Mouse (Mus musculus): ENCODE data around the gene Cyb5r1. TPM values are rescaled to one million over a fixed set of nuclear protein-coding genes. Genes with fewer than 3 reads are reported as not detected.
"Not testable (repeated sequence)": the region's sequence is repeated elsewhere in the genome, so short reads cannot be mapped to it uniquely, and the experiment has no call there.

Cyb5r1 gene
- polyA plus RNA-seq, 1 experiment from 2014 or later: 42.2 TPM

GRCm38 (mm10) chr1:134443288-134443687 lies 37.9 kb downstream of the Cyb5r1 start:
- not testable (repeated sequence) for H3K9me3 ChIP-seq (replicated peaks; ENCODE audit: control insufficient read depth, low read length); ATAC-seq (replicated peaks; ENCODE audit: extremely low read depth, insufficient read depth, low FRiP score); H3K4me2 ChIP-seq (ENCODE audit: low read depth, low read length); H3K27me3 ChIP-seq (ENCODE audit: control insufficient read depth, insufficient read depth, low read length); H3K36me3 ChIP-seq (ENCODE audit: control insufficient read depth, insufficient read depth); H3K27ac ChIP-seq (ENCODE audit: low read length); H3K4me1 ChIP-seq (ENCODE audit: control insufficient read depth, insufficient read depth, low read length); H3K4me3 ChIP-seq (ENCODE audit: low read length); H3K9ac ChIP-seq (ENCODE audit: low read length)
- WGBS: 78% methylated on average over 1 of the region's 1 CpGs

- WGBS: 85% methylated on average over 2 of the region's 2 CpGs
- no peaks in the 10 kb centered on the region for H3K36me3 ChIP-seq (ENCODE audit: control insufficient read depth, insufficient read depth)
- H3K9me3 ChIP-seq (replicated peaks; ENCODE audit: control insufficient read depth, low read length): no peaks in the 10 kb centered on the region
- H3K9ac ChIP-seq (ENCODE audit: low read length): no peak overlapping the region
- no peak overlapping the region for H3K27ac ChIP-seq (ENCODE audit: low read length)
- ATAC-seq (replicated peaks; ENCODE audit: extremely low read depth, insufficient read depth, low FRiP score): no peak
- no peak overlapping the region for H3K4me3 ChIP-seq (ENCODE audit: low read length)
- no peak overlapping the region for H3K4me2 ChIP-seq (ENCODE audit: low read depth, low read length)
- H3K27me3 ChIP-seq (ENCODE audit: control insufficient read depth, insufficient read depth, low read length): no peaks in the 10 kb centered on the region
- H3K4me1 ChIP-seq (ENCODE audit: control insufficient read depth, insufficient read depth, low read length): no peaks in the 10 kb centered on the region
Measured at GRCm38 (mm10) chr1:134445418-134445817, 40.1 kb downstream of the Cyb5r1 start.

GRCm38 (mm10) chr1:134448537-134448936 lies 43.2 kb downstream of the Cyb5r1 start:
- H3K4me2 ChIP-seq (ENCODE audit: low read depth, low read length); H3K27ac ChIP-seq (ENCODE audit: low read length); H3K36me3 ChIP-seq (ENCODE audit: control insufficient read depth, insufficient read depth); H3K4me3 ChIP-seq (ENCODE audit: low read length); H3K9ac ChIP-seq (ENCODE audit: low read length); ATAC-seq (replicated peaks; ENCODE audit: extremely low read depth, insufficient read depth, low FRiP score); H3K27me3 ChIP-seq (ENCODE audit: control insufficient read depth, insufficient read depth, low read length); H3K9me3 ChIP-seq (replicated peaks; ENCODE audit: control insufficient read depth, low read length); H3K4me1 ChIP-seq (ENCODE audit: control insufficient read depth, insufficient read depth, low read length): not testable (repeated sequence)
- 66% methylated on average over 3 of the region's 3 CpGs for WGBS

GRCm38 (mm10) chr1:134450201-134450600 lies 44.8 kb downstream of the Cyb5r1 start:
- 79% methylated on average over 4 of the region's 4 CpGs for WGBS
- ATAC-seq (replicated peaks; ENCODE audit: extremely low read depth, insufficient read depth, low FRiP score): no peak
- Histone ChIP-seq H3K4me1 (ENCODE audit: control insufficient read depth, insufficient read depth, low read length) (peaks cover 3% of the 10 kb centered on the region; the same call in 1 of the 2 replicates), H3K36me3 (ENCODE audit: control insufficient read depth, insufficient read depth) (no peaks in the 10 kb centered on the region), H3K9me3 (replicated peaks; ENCODE audit: control insufficient read depth, low read length) (no peaks in the 10 kb centered on the region), H3K27me3 (ENCODE audit: control insufficient read depth, insufficient read depth, low read length) (no peaks in the 10 kb centered on the region), H3K9ac (ENCODE audit: low read length) (no peak overlapping the region), H3K27ac (ENCODE audit: low read length) (no peak overlapping the region), H3K4me3 (ENCODE audit: low read length) (no peak overlapping the region), H3K4me2 (ENCODE audit: low read depth, low read length) (no peak overlapping the region)

GRCm38 (mm10) chr1:134450986-134451385 lies 45.6 kb downstream of the Cyb5r1 start:
- Histone ChIP-seq H3K4me3 (ENCODE audit: low read length) (no peak overlapping the region), H3K9ac (ENCODE audit: low read length) (no peak overlapping the region), H3K27ac (ENCODE audit: low read length) (no peak overlapping the region), H3K4me1 (ENCODE audit: control insufficient read depth, insufficient read depth, low read length) (peaks cover 5% of the 10 kb centered on the region), H3K27me3 (ENCODE audit: control insufficient read depth, insufficient read depth, low read length) (no peaks in the 10 kb centered on the region), H3K4me2 (ENCODE audit: low read depth, low read length) (no peak overlapping the region), H3K9me3 (replicated peaks; ENCODE audit: control insufficient read depth, low read length) (no peaks in the 10 kb centered on the region), H3K36me3 (ENCODE audit: control insufficient read depth, insufficient read depth) (no peaks in the 10 kb centered on the region)
- WGBS: 39% methylated on average over 3 of the region's 3 CpGs
- ATAC-seq (replicated peaks; ENCODE audit: extremely low read depth, insufficient read depth, low FRiP score): no peak

GRCm38 (mm10) chr1:134454904-134455824 lies 49.8 kb downstream of the Cyb5r1 start, which contains the start of gene Klhl12:
TSS of gene Klhl12 (plus strand) at chr1:134455531.
- peak within 1 kb of the TSS; percentile 61 for H3K27ac ChIP-seq (ENCODE audit: low read length)
- peak; percentile 95 for ATAC-seq (replicated peaks; ENCODE audit: extremely low read depth, insufficient read depth, low FRiP score)
- under 1% methylated on average over 59 of the region's 61 CpGs for WGBS

GRCm38 (mm10) chr1:134456060-134456459 lies 50.7 kb downstream of the Cyb5r1 start:
- Histone ChIP-seq H3K9ac (ENCODE audit: low read length) (peak overlapping the region; percentile 92), H3K27ac (ENCODE audit: low read length) (no peak overlapping the region), H3K4me1 (ENCODE audit: control insufficient read depth, insufficient read depth, low read length) (peaks cover 9% of the 10 kb centered on the region), H3K4me3 (ENCODE audit: low read length) (peak overlapping the region; percentile 86), H3K36me3 (ENCODE audit: control insufficient read depth, insufficient read depth) (peaks cover 12% of the 10 kb centered on the region), H3K27me3 (ENCODE audit: control insufficient read depth, insufficient read depth, low read length) (no peaks in the 10 kb centered on the region), H3K9me3 (replicated peaks; ENCODE audit: control insufficient read depth, low read length) (no peaks in the 10 kb centered on the region), H3K4me2 (ENCODE audit: low read depth, low read length) (peak overlapping the region; percentile 81)
- no peak for ATAC-seq (replicated peaks; ENCODE audit: extremely low read depth, insufficient read depth, low FRiP score)
- WGBS: 18% methylated on average over 5 of the region's 5 CpGs

More at GRCm38 (mm10) chr1:134454904-134455824, 49.8 kb downstream of the Cyb5r1 start, which contains the start of gene Klhl12:
- peaks cover 7% of the 10 kb centered on the region; the same call in 1 of the 2 replicates for H3K36me3 ChIP-seq (ENCODE audit: control insufficient read depth, insufficient read depth)
- H3K4me3 ChIP-seq (ENCODE audit: low read length): peak within 1 kb of the TSS; percentile 86
- H3K9me3 ChIP-seq (replicated peaks; ENCODE audit: control insufficient read depth, low read length): no peaks in the 10 kb centered on the region
- H3K9ac ChIP-seq (ENCODE audit: low read length): peak within 1 kb of the TSS; percentile 92
- no peaks in the 10 kb centered on the region for H3K27me3 ChIP-seq (ENCODE audit: control insufficient read depth, insufficient read depth, low read length)
- H3K4me1 ChIP-seq (ENCODE audit: control insufficient read depth, insufficient read depth, low read length): peaks cover 9% of the 10 kb centered on the region
- H3K4me2 ChIP-seq (ENCODE audit: low read depth, low read length): peak within 1 kb of the TSS; percentile 81

- H3K36me3 ChIP-seq (ENCODE audit: control insufficient read depth, insufficient read depth): peaks cover 22% of the 10 kb centered on the region
- no peak overlapping the region for H3K27ac ChIP-seq (ENCODE audit: low read length)
- H3K9ac ChIP-seq (ENCODE audit: low read length): no peak overlapping the region
- H3K4me1 ChIP-seq (ENCODE audit: control insufficient read depth, insufficient read depth, low read length): peaks cover 9% of the 10 kb centered on the region
- no peaks in the 10 kb centered on the region for H3K9me3 ChIP-seq (replicated peaks; ENCODE audit: control insufficient read depth, low read length)
- no peak for ATAC-seq (replicated peaks; ENCODE audit: extremely low read depth, insufficient read depth, low FRiP score)
- H3K4me2 ChIP-seq (ENCODE audit: low read depth, low read length): no peak overlapping the region
- WGBS: 88% methylated on average over 7 of the region's 7 CpGs
- no peak overlapping the region for H3K4me3 ChIP-seq (ENCODE audit: low read length)
- H3K27me3 ChIP-seq (ENCODE audit: control insufficient read depth, insufficient read depth, low read length): no peaks in the 10 kb centered on the region
Measured at GRCm38 (mm10) chr1:134458139-134458727, 52.9 kb downstream of the Cyb5r1 start.

Measured in heart, embryonic 16.5 days (tissue).